Mouse (Mus musculus): ENCODE measurements around the gene Fry. TPM values are rescaled to one million over a fixed set of nuclear protein-coding genes. Genes with fewer than 3 reads are reported as not detected.

Fry gene
- total RNA-seq, 2 experiments from 2014 or later, result 17.8 to 21.1 TPM

- ATAC-seq (replicated peaks; ENCODE audit: poor library complexity), result no peak
Observed at GRCm38 (mm10) chr5:150314582-150314981, 196.1 kb downstream of the Fry start.

- ATAC-seq (replicated peaks; ENCODE audit: poor library complexity), result no peak
Observed at GRCm38 (mm10) chr5:150325411-150325810, 207.0 kb downstream of the Fry start.

DNA sequence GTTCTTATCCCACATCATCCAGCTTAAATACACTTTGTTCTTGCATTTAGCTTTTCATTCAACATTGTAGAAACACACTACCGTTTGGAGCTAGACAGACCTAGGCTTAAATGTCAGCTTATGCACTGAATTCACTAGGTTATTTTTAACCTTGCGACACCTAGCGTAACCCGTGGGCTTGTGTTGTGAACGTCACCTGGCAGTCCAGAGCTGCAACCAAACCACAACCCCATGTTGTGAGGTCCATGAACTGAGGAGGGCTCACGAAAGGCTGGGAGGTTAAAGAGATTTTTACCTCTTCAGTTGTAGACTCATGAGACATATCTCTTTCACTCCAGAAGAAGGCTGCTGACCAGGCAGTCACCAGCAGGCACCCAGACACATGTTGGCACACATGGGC is 210.2 kb downstream of the Fry start:
- ATAC-seq (replicated peaks; ENCODE audit: poor library complexity), result no peak

GRCm38 (mm10) chr5:150331821-150332220 is 213.4 kb downstream of the Fry start:
- no peak; the same call in 1 of the 2 replicates for ATAC-seq (replicated peaks; ENCODE audit: poor library complexity)

DNA sequence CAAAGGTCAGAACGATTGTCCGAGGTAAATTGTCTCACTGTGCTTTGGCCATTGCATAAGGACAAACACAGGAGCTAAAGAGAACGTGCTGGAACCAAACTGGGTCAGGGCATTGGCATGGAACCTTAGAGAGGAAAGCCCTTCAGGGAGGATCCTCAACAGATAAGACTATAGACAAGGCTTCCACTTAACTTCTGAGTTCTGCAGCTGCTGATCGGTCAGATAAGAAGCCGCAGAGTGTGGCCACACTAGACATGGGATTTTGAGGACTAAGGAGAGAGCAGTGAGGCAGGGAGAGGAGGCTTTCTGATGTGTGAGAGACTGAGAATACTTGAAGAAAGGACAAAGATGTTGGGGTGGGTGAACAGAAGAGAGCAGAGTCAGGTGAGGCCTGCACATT is 214.4 kb downstream of the Fry start:
- ATAC-seq (replicated peaks; ENCODE audit: poor library complexity), result peak; percentile 49

- peak; percentile 35; the same call in 1 of the 2 replicates for ATAC-seq (replicated peaks; ENCODE audit: poor library complexity)
Observed at GRCm38 (mm10) chr5:150333328-150333731, 214.9 kb downstream of the Fry start.

- ATAC-seq (replicated peaks; ENCODE audit: poor library complexity), result no peak
Observed at GRCm38 (mm10) chr5:150336451-150336850, 218.0 kb downstream of the Fry start.

DNA sequence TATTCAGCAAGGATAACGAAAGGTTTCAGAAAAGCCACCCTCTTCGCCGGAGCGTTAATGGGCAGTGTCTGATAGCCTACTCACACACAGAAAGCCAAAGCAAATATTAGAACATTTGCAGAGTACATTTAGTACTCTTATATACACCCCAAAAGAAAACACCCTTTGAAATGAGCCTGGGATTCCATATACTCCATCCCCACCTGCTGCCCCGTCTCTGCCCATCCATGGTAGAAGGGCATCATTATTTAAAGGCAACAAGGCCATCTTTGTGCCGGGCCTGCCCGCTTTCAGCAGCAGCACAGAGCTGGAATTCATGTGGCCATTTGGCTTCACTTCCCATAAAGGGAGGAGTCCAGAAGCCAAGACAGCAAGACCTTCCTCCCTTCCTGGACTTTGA is 219.3 kb downstream of the Fry start:
- ATAC-seq (replicated peaks; ENCODE audit: poor library complexity), result no peak

DNA sequence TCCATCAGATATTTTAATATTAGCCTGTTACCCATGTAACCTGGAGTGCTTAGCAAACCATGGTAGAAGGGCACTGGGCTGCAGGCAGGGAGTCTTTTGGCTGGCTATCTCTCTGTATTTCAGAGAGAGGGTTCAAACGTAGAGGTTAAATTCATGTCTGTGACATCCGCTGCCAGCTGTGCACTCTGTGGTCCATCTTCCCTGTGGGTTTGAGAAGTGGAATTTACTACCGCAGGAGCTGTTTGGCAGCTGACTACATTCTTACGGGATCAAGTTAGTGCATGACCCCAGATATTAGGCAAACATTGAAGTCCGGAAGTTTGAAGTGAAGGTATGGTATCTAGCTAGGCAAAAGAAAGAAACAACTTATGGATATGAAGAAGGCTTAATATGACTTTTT is 222.5 kb downstream of the Fry start:
- no peak for ATAC-seq (replicated peaks; ENCODE audit: poor library complexity)

DNA sequence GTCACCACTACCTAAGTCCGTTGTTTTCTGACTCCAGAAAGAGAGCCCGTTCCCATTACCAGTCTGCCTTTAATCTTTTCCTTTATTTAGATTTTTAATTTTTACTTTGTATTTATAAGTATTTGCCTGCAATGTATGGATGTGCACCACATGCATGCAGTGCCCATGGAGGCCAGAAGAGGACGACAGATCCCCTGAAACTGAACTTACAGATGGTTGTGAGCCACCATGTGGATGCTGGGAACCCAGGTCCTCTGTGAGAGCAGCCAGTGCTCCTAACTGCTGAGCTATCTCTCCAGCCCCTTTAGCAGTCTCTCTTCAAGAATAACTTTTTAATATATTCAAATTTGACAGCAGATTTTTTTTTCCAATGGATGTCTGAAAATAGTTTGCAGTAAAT is 223.7 kb downstream of the Fry start:
- no peak for ATAC-seq (replicated peaks; ENCODE audit: poor library complexity)

DNA sequence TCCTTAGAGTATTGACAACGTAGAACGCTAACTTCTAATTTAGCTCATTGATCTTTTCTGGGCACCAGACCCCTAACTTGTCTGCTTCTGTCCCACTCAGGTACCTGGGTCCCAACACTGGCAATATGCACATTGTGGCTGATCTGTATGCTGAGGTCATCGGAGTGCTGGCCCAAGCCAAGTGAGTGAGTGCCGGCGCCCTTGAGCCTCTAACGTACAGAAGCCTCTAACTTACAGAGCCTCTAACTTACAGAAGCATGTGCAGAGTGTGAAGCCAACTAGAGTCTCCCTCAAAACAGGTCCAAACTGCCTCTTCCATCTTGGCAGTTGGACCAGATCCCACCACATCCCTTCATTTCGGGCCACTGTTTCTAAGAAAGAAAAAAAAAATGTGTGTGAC is 227.5 kb downstream of the Fry start:
- ATAC-seq (replicated peaks; ENCODE audit: poor library complexity), result no peak

DNA sequence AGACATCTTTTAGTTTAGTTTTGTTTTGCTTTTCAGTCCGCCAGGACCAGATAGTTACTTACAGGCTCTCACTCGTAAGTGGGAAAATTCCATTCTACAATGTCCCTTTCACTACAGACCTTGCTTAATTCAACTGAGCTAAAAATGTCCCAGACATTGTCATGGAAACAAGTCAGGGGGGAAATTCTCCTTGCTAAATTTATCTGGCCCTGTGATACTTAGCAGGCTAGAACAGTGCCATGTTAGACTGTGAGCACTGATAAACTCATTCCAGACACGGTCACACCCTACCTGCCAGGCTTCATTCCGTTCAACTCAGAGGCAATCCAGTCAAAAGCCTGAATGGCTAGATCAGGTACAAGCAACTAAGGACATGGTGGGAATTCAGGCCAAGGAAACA is 227.9 kb downstream of the Fry start:
- no peak for ATAC-seq (replicated peaks; ENCODE audit: poor library complexity)

- ATAC-seq (replicated peaks; ENCODE audit: poor library complexity), result no peak
Observed at GRCm38 (mm10) chr5:150347845-150348244, 229.4 kb downstream of the Fry start.

- ATAC-seq (replicated peaks; ENCODE audit: poor library complexity), result no peak
Observed at GRCm38 (mm10) chr5:150348302-150348701, 229.9 kb downstream of the Fry start.

DNA sequence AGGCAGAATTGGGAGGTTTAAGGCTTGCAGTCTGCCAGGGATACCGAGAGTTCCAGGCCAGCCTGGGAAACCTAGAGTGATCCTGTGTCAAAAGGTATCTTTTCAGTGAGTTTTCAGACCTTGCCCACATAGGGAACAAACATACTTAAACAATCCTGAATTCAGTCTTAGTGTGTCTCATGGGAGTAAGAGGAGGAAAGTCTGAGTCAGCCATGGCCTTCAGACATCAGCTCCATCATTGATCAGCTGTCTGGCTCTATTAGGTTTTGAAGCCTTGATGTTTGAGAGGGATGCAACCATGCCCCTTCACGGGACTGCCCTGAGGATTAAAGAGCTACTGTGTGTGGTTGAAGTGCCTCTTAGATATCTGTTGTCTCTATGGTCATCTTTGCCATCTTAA is 232.7 kb downstream of the Fry start:
- ATAC-seq (replicated peaks; ENCODE audit: poor library complexity), result no peak

DNA sequence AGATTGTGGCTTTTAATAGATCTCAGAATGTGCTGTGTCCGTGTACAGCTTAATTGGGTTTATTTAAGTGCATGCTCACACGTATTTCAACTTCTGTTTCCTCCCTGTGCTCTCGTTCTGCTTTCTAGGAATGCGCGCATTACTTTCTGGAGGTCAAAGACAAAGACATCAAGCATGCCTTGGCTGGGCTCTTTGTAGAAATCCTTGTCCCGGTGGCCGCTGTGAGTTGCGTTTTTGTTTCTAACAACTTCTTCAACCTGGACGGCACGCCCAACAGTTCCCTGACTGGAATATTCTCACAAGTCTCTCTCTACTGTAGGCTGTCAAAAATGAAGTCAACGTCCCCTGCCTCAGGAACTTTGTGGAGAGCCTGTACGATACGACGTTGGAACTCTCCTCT is 240.2 kb downstream of the Fry start:
- no peak for ATAC-seq (replicated peaks; ENCODE audit: poor library complexity)

DNA sequence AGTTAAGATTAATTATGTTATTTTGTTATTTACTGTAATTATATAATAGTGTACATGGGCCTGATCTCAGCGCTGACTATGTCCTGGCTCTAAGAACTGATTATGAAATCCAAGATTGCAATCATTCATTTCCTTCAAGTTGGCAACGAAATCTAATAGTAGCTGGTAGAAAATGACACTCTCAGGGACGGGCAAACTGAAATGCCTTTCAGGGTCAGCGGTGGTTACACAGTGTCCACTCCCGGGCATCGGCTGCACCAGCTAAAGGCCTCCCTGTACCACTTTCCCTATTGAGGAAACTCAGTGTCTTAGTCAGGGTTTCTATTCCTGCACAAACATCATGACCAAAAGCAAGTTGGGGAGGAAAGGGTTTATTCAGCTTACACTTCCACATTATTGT is 243.8 kb downstream of the Fry start:
- no peak for ATAC-seq (replicated peaks; ENCODE audit: poor library complexity)

DNA sequence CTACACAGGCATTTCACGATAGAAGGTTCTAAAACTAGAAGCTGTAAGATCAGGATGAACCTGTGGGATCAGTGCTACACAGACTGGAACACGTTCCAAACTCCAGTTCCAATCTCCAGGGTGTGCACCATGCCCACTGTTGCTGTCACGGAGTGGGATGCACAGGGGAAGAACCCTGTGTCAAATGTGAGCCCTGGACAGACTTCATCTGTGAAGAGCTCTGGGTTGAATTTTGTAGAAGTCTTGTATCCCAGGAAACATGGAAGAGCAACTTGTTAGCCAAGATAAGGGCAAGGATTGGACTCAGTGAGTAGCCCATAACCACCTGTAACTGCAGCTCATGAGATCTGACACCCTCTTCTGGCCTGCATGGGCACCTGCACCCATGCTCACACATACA is 246.2 kb downstream of the Fry start:
- no peak for ATAC-seq (replicated peaks; ENCODE audit: poor library complexity)

DNA sequence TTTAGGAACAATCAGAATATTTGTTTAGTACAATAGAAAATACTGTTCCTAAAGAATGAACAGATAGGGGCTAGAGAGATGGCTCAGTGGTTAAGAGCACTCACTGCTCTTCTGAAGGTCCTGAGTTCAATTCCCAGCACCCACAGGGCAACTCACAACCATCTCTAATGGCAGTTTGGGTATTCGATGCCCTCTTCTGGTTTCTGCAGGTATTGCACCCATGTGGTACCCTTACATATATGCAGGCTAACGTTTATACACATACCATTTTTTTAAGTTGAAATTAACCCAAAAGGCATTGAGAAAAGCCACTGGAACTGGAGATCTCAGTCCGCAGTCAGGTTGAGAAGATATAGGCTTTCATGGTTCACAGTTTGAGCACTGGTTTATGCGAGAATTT is 248.6 kb downstream of the Fry start:
- ATAC-seq (replicated peaks; ENCODE audit: poor library complexity), result no peak

DNA sequence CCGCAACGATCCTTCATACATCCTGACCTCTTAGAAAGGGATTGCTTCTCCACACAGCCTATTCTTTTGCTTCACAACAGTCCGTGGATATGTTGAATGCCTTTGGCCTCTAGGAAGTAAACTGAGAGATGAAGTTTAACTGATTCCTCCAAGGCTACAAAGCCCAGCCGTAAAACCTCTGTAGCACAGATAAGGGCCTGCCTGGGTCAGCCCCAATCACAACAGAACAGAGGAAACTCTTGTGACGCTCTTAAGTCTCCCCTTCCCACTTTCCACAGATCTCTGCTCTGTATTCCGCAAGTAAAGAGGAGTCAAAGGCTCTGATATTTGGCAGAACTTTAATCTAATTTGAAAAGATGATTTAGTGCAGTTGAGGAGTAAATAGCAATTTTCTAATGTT is 251.8 kb downstream of the Fry start:
- ATAC-seq (replicated peaks; ENCODE audit: poor library complexity), result no peak

DNA sequence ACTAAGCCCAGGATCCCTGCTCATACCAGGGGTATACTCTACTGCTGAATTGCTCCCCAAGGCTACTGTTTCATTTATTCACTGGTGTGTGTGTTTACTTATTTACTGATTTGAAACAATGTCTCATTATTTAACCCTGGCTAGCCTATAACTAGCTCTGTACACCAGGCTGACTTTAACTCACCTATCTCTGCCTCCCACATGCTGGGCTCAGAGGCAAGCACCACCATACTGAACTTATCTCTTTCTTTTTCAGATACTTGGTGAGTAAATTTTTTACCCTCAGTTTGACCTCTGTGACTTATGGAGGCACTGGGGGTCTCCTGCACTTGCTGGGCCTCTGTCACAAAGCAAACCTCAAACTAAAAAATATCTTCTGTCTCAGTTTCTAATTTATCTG is 252.4 kb downstream of the Fry start:
- ATAC-seq (replicated peaks; ENCODE audit: poor library complexity), result peak; percentile 27; the same call in 1 of the 2 replicates

DNA sequence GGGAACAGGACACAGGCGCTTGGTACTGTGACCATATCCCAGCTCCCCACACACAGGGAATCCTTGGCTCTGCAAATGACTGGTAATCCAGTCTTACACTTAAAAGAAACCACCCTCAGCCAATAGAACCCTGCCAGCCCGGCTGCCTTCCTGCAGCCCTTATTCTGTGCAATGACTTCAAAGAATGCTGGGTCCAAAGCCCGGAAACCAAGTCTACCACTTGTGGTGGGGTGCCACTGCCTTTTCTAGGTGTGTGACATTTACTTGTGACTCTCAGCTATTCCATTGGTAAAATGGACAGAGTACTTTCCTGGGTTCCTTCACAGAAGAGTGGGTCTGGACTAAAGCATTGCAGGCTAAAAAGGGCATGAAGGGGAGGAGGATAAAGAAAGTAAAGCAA is 254.5 kb downstream of the Fry start:
- no peak for ATAC-seq (replicated peaks; ENCODE audit: poor library complexity)

GRCm38 (mm10) chr5:150374778-150375559 is 256.5 kb downstream of the Fry start:
- peak; percentile 86 for ATAC-seq (replicated peaks; ENCODE audit: poor library complexity)
